Mouse (Mus musculus) hindbrain, embryonic 11.5 days (tissue): ENCODE results near the gene Dnajc13. TPM values are rescaled to one million over a fixed set of nuclear protein-coding genes. Genes with fewer than 3 reads are reported as not detected.

ENCODE experiments used
- ATAC-seq: fragments of 200-750 bp; cut with Nextera tagmentation; 2 replicates; pipeline ENCODE4 v1.8.0; 2017; ENCODE audit warnings: mild to moderate bottlenecking, moderate TSS enrichment, moderate library complexity; ENCODE audit not compliant: low FRiP score
- DNase-seq: peaks from one replicate; pipeline ENCODE4 v3.0.0-alpha.2; 2015; ENCODE audit warnings: low spot score
- H3K27ac ChIP-seq: fragments of 300-500 bp; sonication (generic); 2 replicates; pipeline ENCODE4 v1.5.1; 2014; ENCODE audit warnings: mild to moderate bottlenecking, low read depth, low read length
- H3K27me3 ChIP-seq: fragments of 300-500 bp; sonication (generic); 2 replicates; pipeline ENCODE4 v1.6.1; 2014; ENCODE audit warnings: mild to moderate bottlenecking, low read length, moderate library complexity, mixed read lengths; ENCODE audit not compliant: control insufficient read depth, insufficient read depth
- H3K36me3 ChIP-seq: fragments of 300-500 bp; sonication (generic); 2 replicates; pipeline ENCODE4 v1.6.1; 2014; ENCODE audit warnings: mild to moderate bottlenecking, low read length, moderate library complexity, mixed read lengths; ENCODE audit not compliant: control insufficient read depth, insufficient read depth
- H3K4me1 ChIP-seq: fragments of 300-500 bp; sonication (generic); replicated peaks from 2 replicates; pipeline ENCODE4 v1.6.1; 2014; ENCODE audit warnings: low read length, mixed read lengths; ENCODE audit not compliant: control insufficient read depth, insufficient read depth
- H3K4me2 ChIP-seq: fragments of 300-500 bp; sonication (generic); replicated peaks from 2 replicates; pipeline ENCODE4 v1.6.1; 2014; ENCODE audit warnings: mild to moderate bottlenecking, low read depth, low read length
- H3K4me3 ChIP-seq: fragments of 300-500 bp; sonication (generic); 2 replicates; pipeline ENCODE4 v1.5.1; 2014; ENCODE audit warnings: low read depth, low read length
- H3K9ac ChIP-seq: fragments of 300-500 bp; sonication (generic); 2 replicates; pipeline ENCODE4 v1.6.1; 2014; ENCODE audit warnings: low read depth, low read length
- H3K9me3 ChIP-seq: fragments of 300-500 bp; sonication (generic); 2 replicates; pipeline ENCODE4 v1.6.1; 2016; ENCODE audit warnings: low read length; ENCODE audit not compliant: control insufficient read depth
- WGBS: fragments of 180-500 bp; shearing (Covaris S2); extraction: QIAGEN DNeasy Blood & Tissue Kit; methylation state at CpG from one replicate; pipeline ENCODE4 v1.1.7; 2014; 5-methylcytosine and 5-hydroxymethylcytosine counted together
- polyA plus RNA-seq: library from polyadenylated mRNA; unstranded; fragments of >200 nt; fragmentation: Nextera tagmentation; extraction: Ambion mirVana; gene quantifications from 2 replicates; pipeline ENCODE4 v1.2.1, GENCODE M21; 2014

The Dnajc13 gene
- polyA plus RNA-seq, 1 experiment from 2014 or later = 31.5 TPM

GRCm38 (mm10) chr9:104281737-104282136 lies 19.0 kb upstream of the Dnajc13 start:
- Histone ChIP-seq H3K27me3 (no peaks in the 10 kb centered on the region), H3K4me3 (no peak overlapping the region), H3K27ac (no peak overlapping the region), H3K4me1 (no peaks in the 10 kb centered on the region), H3K36me3 (no peaks in the 10 kb centered on the region), H3K4me2 (no peak overlapping the region), H3K9me3 (no peaks in the 10 kb centered on the region), H3K9ac (no peak overlapping the region)
- DNase-seq (no peak), ATAC-seq (no peak)
- WGBS = 81% methylated on average over 5 of the region's 5 CpGs

- Histone ChIP-seq H3K4me1 (no peaks in the 10 kb centered on the region), H3K27me3 (no peaks in the 10 kb centered on the region), H3K9me3 (no peaks in the 10 kb centered on the region), H3K36me3 (no peaks in the 10 kb centered on the region), H3K4me3 (no peak overlapping the region), H3K4me2 (no peak overlapping the region), H3K27ac (no peak overlapping the region), H3K9ac (no peak overlapping the region)
- ATAC-seq = no peak
- 92% methylated on average over 8 of the region's 8 CpGs for WGBS
- DNase-seq = no peak
Observed at GRCm38 (mm10) chr9:104280725-104281495, 18.2 kb upstream of the Dnajc13 start.

GRCm38 (mm10) chr9:104277528-104278162 lies 14.9 kb upstream of the Dnajc13 start:
- ATAC-seq = peak; percentile 61
- 24% methylated on average over 18 of the region's 18 CpGs for WGBS
- 0 out of 2 replicates have a peak overlapping the region, but pooled peaks have one; percentile 7 for H3K4me2 ChIP-seq
- H3K36me3 ChIP-seq = no peaks in the 10 kb centered on the region
- H3K9ac ChIP-seq = no peak overlapping the region
- H3K4me1 ChIP-seq = no peaks in the 10 kb centered on the region
- H3K27ac ChIP-seq = no peak overlapping the region
- no peak overlapping the region for H3K4me3 ChIP-seq
- H3K9me3 ChIP-seq = no peaks in the 10 kb centered on the region
- peak; percentile 62 for DNase-seq
- H3K27me3 ChIP-seq = no peaks in the 10 kb centered on the region

- H3K27ac ChIP-seq = no peak overlapping the region
- no peak overlapping the region for H3K4me2 ChIP-seq
- DNase-seq (no peak), ATAC-seq (no peak)
- no peak overlapping the region for H3K9ac ChIP-seq
- WGBS = 86% methylated on average over 17 of the region's 17 CpGs
- no peaks in the 10 kb centered on the region for H3K9me3 ChIP-seq
- no peaks in the 10 kb centered on the region for H3K4me1 ChIP-seq
- H3K4me3 ChIP-seq = no peak overlapping the region
- H3K27me3 ChIP-seq = no peaks in the 10 kb centered on the region
- no peaks in the 10 kb centered on the region for H3K36me3 ChIP-seq
Observed at GRCm38 (mm10) chr9:104275084-104275785, 12.5 kb upstream of the Dnajc13 start.

- H3K9ac ChIP-seq = no peak overlapping the region
- no peaks in the 10 kb centered on the region for H3K9me3 ChIP-seq
- no peaks in the 10 kb centered on the region for H3K27me3 ChIP-seq
- DNase-seq = no peak
- H3K27ac ChIP-seq = no peak overlapping the region
- H3K4me1 ChIP-seq = no peaks in the 10 kb centered on the region
- no peak for ATAC-seq
- H3K4me2 ChIP-seq = no peak overlapping the region
- no peak overlapping the region for H3K4me3 ChIP-seq
- WGBS = 88% methylated on average over 4 of the region's 4 CpGs
- no peaks in the 10 kb centered on the region for H3K36me3 ChIP-seq
Observed at GRCm38 (mm10) chr9:104272057-104272456, 9.3 kb upstream of the Dnajc13 start.

- H3K9ac ChIP-seq = no peak overlapping the region
- no peaks in the 10 kb centered on the region for H3K4me1 ChIP-seq
- H3K27ac ChIP-seq = no peak overlapping the region
- H3K9me3 ChIP-seq = no peaks in the 10 kb centered on the region
- H3K4me2 ChIP-seq = no peak overlapping the region
- H3K36me3 ChIP-seq = no peaks in the 10 kb centered on the region
- DNase-seq = no peak
- no peaks in the 10 kb centered on the region for H3K27me3 ChIP-seq
- WGBS = 78% methylated on average over 4 of the region's 4 CpGs
- ATAC-seq = no peak
- no peak overlapping the region for H3K4me3 ChIP-seq
Observed at GRCm38 (mm10) chr9:104271642-104272041, 8.9 kb upstream of the Dnajc13 start.

DNA sequence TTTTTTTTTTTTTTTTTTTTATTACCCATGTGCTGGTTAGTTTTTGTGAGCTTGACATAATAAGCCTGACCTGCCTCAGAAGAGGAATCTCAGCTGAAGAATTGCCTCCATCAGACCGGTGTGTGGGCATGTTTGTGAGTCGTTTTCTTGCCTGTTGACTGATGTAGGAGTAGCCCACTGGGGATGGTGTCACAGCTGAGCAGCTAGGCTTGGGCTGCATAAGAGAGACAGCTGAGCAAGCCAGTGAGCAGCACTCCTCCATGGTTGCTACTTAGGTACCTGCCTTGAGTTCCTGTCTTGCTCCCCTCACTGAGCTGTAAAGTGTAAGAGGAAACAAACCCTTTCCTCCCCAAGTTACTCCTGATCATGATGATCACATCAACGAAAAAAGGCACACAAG lies 7.2 kb upstream of the Dnajc13 start:
- Histone ChIP-seq H3K4me2 (no peak overlapping the region), H3K27ac (no peak overlapping the region), H3K9ac (no peak overlapping the region), H3K9me3 (no peaks in the 10 kb centered on the region), H3K4me3 (no peak overlapping the region), H3K36me3 (no peaks in the 10 kb centered on the region), H3K27me3 (no peaks in the 10 kb centered on the region), H3K4me1 (no peaks in the 10 kb centered on the region)
- 72% methylated on average over 3 of the region's 3 CpGs for WGBS
- DNase-seq (no peak), ATAC-seq (no peak)

GRCm38 (mm10) chr9:104269349-104269871 lies 6.7 kb upstream of the Dnajc13 start:
- Histone ChIP-seq H3K4me1 (no peaks in the 10 kb centered on the region), H3K9me3 (no peaks in the 10 kb centered on the region), H3K27ac (no peak overlapping the region), H3K4me2 (no peak overlapping the region), H3K9ac (no peak overlapping the region), H3K4me3 (no peak overlapping the region), H3K27me3 (no peaks in the 10 kb centered on the region), H3K36me3 (no peaks in the 10 kb centered on the region)
- DNase-seq (no peak), ATAC-seq (no peak)
- WGBS = 50% methylated on average over 10 of the region's 10 CpGs
